Mouse (Mus musculus) cerebellum, postnatal 4 days (tissue): ENCODE results near the gene Tap2.

Experiments used
- DNase-seq, 2 experiments: peaks; one replicate each; pipeline ENCODE4 v3.0.0; 2022; ENCODE audit warnings: low spot score in 2 of 2, mixed read lengths in 1 of 2

Tap2 gene

GRCm38 (mm10) chr17:34203444-34203843, at the start of gene Tap2:
Tap2 (plus strand) TSS chr17:34203527.
- no peak for DNase-seq

- DNase-seq = no peak
Observed at GRCm38 (mm10) chr17:34155534-34155933, 47.8 kb upstream of the Tap2 start.

- DNase-seq = no peak
Observed at GRCm38 (mm10) chr17:34164202-34164895, 39.0 kb upstream of the Tap2 start.

- DNase-seq = no peak
Observed at GRCm38 (mm10) chr17:34165033-34165730, 38.1 kb upstream of the Tap2 start.

GRCm38 (mm10) chr17:34169279-34169678, 34.0 kb upstream of the Tap2 start:
- no peak for DNase-seq

- DNase-seq = no peak
Observed at GRCm38 (mm10) chr17:34170487-34170876, 32.8 kb upstream of the Tap2 start.

GRCm38 (mm10) chr17:34170877-34171498, 32.3 kb upstream of the Tap2 start:
- peak; percentile 75 to 81 for DNase-seq

GRCm38 (mm10) chr17:34172528-34172927, 30.8 kb upstream of the Tap2 start:
- DNase-seq = no peak

- no peak for DNase-seq
Observed at GRCm38 (mm10) chr17:34174075-34174474, 29.3 kb upstream of the Tap2 start.

- no peak for DNase-seq
Observed at GRCm38 (mm10) chr17:34177179-34177578, 26.1 kb upstream of the Tap2 start.

- DNase-seq = no peak
Observed at GRCm38 (mm10) chr17:34179019-34179418, 24.3 kb upstream of the Tap2 start.

GRCm38 (mm10) chr17:34179913-34180859, 23.1 kb upstream of the Tap2 start:
- no peak for DNase-seq

- no peak for DNase-seq
Observed at GRCm38 (mm10) chr17:34183564-34184219, 19.6 kb upstream of the Tap2 start.

- DNase-seq = no peak
Observed at GRCm38 (mm10) chr17:34185526-34185925, 17.8 kb upstream of the Tap2 start.

- no peak for DNase-seq
Observed at GRCm38 (mm10) chr17:34186885-34187260, 16.5 kb upstream of the Tap2 start.

GRCm38 (mm10) chr17:34187261-34187916, 15.9 kb upstream of the Tap2 start, which contains the start of the genes Tap1 and Psmb9:
Tap1 (plus strand) TSS chr17:34187553.
Psmb9 (minus strand) TSS chr17:34187764.
- DNase-seq = peak; percentile 93 to 96

- no peak for DNase-seq
Observed at GRCm38 (mm10) chr17:34188010-34188409, 15.3 kb upstream of the Tap2 start.

GRCm38 (mm10) chr17:34188986-34189385, 14.3 kb upstream of the Tap2 start:
- no peak for DNase-seq

- no peak for DNase-seq
Observed at GRCm38 (mm10) chr17:34192852-34193251, 10.5 kb upstream of the Tap2 start.

GRCm38 (mm10) chr17:34193468-34193867, 9.9 kb upstream of the Tap2 start:
- DNase-seq = no peak

GRCm38 (mm10) chr17:34194723-34195122, 8.6 kb upstream of the Tap2 start:
- DNase-seq = no peak
